Mouse (Mus musculus): Measurements from ENCODE around the gene Mdm2. TPM values are rescaled to one million over a fixed set of nuclear protein-coding genes. Genes with fewer than 3 reads are reported as not detected.

Gene Mdm2
- total and polyA plus RNA-seq, 2 experiments, result 18.2 to 24.6 TPM

DNA sequence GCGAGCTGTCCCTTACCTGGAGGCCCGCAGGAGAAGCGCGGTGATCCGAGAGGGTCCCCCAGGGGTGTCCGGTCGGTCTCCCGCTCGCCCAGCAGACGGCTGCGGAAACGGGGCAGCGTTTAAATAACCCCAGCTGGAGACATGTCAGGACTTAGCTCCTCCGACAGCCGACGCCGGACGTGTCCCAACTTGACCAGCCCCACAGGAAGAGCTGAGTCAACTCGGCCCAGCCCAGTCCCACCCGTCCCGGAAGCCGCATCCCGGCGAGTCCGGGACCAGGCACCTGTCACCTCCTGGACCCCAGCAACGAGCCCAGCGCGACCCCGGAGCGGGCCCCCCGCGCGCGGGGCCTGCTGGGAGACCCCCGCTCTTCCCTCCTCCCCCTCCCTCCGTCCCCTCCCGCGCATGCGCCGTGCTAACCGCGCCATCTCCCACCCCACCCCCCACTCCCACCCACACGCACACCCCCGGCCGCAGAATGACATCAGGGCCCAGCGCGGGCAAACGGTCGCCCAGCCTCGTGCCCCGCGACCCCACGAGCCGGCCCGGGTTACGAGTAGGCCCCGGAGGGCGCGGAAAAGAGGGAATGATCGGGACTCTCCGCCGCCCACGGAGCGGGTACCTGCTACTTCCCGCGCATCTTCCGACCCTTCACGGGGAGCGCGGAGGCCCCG, 491 bp downstream of the Mdm2 start:
- Histone ChIP-seq H3K4me3 (ENCODE audit: insufficient read depth, low read depth, low read length) (peak overlapping the region; percentile 92), H3K4me1 (ENCODE audit: control insufficient read depth, insufficient read depth, low read length) (peaks cover 12% of the 10 kb centered on the region), H3K27me3 (ENCODE audit: control insufficient read depth, insufficient read depth, low read length) (no peaks in the 10 kb centered on the region), H3K27ac (replicated peaks; ENCODE audit: insufficient read depth, low read depth, low read length) (peak overlapping the region; percentile 99), H3K36me3 (ENCODE audit: control insufficient read depth, insufficient read depth, low read length) (peaks cover 12% of the 10 kb centered on the region), H3K79me2 (ENCODE audit: control insufficient read depth, insufficient read depth, low read length) (peaks cover 12% of the 10 kb centered on the region; the same call in 1 of the 2 replicates), H3K9ac (ENCODE audit: low read depth, low read length) (peak overlapping the region; percentile 96)
- TF ChIP-seq CTCF (IDR thresholded peaks at IDR 0.05; ENCODE audit: low read depth, low read length) (no peak), POLR2A (IDR thresholded peaks at IDR 0.05; ENCODE audit: extremely low read depth, insufficient read depth, low read length) (peak; percentile 40; the same call in 1 of the 2 replicates)
- peak; percentile 75 for DNase-seq (ENCODE audit: extremely low read depth, low read depth, low spot score)
- WGBS, result under 1% methylated on average over 56 of the region's 71 CpGs

DNA sequence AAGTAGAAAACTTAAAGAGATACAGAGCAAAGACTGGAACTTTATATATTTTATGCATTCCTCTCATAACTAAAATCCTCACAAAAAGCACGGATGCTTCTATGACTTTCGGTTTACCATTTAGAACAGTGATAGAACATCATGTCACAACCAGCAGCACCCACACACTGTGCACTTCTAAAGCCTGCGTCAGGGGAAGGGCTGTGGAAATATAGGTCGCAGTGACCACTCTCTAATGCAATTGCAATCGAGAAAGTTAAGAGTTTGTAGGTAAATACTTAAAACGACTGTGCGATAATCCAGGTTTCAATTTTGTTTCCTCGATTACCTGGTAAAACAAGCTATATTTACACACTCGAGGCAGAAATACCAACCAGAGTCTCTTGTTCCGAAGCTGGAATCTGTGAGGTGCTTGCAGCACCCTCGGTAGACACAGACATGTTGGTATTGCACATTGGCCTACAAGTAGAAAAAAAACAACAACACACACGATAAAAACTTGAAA, 1.2 kb downstream of the Mdm2 start:
- Histone ChIP-seq H3K27me3 (ENCODE audit: control insufficient read depth, insufficient read depth, low read length) (no peaks in the 10 kb centered on the region), H3K9ac (ENCODE audit: low read depth, low read length) (peak overlapping the region; percentile 96; the same call in 1 of the 2 replicates), H3K27ac (replicated peaks; ENCODE audit: insufficient read depth, low read depth, low read length) (peak overlapping the region; percentile 99), H3K4me3 (ENCODE audit: insufficient read depth, low read depth, low read length) (peak overlapping the region; percentile 92), H3K36me3 (ENCODE audit: control insufficient read depth, insufficient read depth, low read length) (peaks cover 17% of the 10 kb centered on the region), H3K79me2 (ENCODE audit: control insufficient read depth, insufficient read depth, low read length) (peaks cover 12% of the 10 kb centered on the region; the same call in 1 of the 2 replicates), H3K4me1 (ENCODE audit: control insufficient read depth, insufficient read depth, low read length) (peaks cover 12% of the 10 kb centered on the region)
- WGBS, result 4% methylated on average over 12 of the region's 12 CpGs
- TF ChIP-seq POLR2A (IDR thresholded peaks at IDR 0.05; ENCODE audit: extremely low read depth, insufficient read depth, low read length), result no peak
- no peak for TF ChIP-seq CTCF (IDR thresholded peaks at IDR 0.05; ENCODE audit: low read depth, low read length)
- peak; percentile 53 for DNase-seq (ENCODE audit: extremely low read depth, low read depth, low spot score)

- WGBS, result 14% methylated on average over 9 of the region's 9 CpGs
These were observed 1.7 kb downstream of the Mdm2 start for GRCm38 (mm10) chr10:117708856-117709255.

GRCm38 (mm10) chr10:117708376-117708775, 2.2 kb downstream of the Mdm2 start:
- DNase-seq (ENCODE audit: extremely low read depth, low read depth, low spot score), result no peak
- no peak overlapping the region for H3K27ac ChIP-seq (replicated peaks; ENCODE audit: insufficient read depth, low read depth, low read length)
- no peak overlapping the region for H3K9ac ChIP-seq (ENCODE audit: low read depth, low read length)
- TF ChIP-seq POLR2A (IDR thresholded peaks at IDR 0.05; ENCODE audit: extremely low read depth, insufficient read depth, low read length), result no peak
- no peak for TF ChIP-seq CTCF (IDR thresholded peaks at IDR 0.05; ENCODE audit: low read depth, low read length)
- H3K4me3 ChIP-seq (ENCODE audit: insufficient read depth, low read depth, low read length), result no peak overlapping the region
- peaks cover 12% of the 10 kb centered on the region; the same call in 1 of the 2 replicates for H3K79me2 ChIP-seq (ENCODE audit: control insufficient read depth, insufficient read depth, low read length)
- H3K27me3 ChIP-seq (ENCODE audit: control insufficient read depth, insufficient read depth, low read length), result no peaks in the 10 kb centered on the region
- H3K4me1 ChIP-seq (ENCODE audit: control insufficient read depth, insufficient read depth, low read length), result peaks cover 14% of the 10 kb centered on the region
- peaks cover 22% of the 10 kb centered on the region for H3K36me3 ChIP-seq (ENCODE audit: control insufficient read depth, insufficient read depth, low read length)
- WGBS, result 92% methylated on average over 2 of the region's 2 CpGs

More at GRCm38 (mm10) chr10:117708856-117709255, 1.7 kb downstream of the Mdm2 start:
- Histone ChIP-seq H3K36me3 (ENCODE audit: control insufficient read depth, insufficient read depth, low read length) (peaks cover 18% of the 10 kb centered on the region), H3K4me1 (ENCODE audit: control insufficient read depth, insufficient read depth, low read length) (peaks cover 13% of the 10 kb centered on the region), H3K9ac (ENCODE audit: low read depth, low read length) (peak overlapping the region; percentile 75), H3K79me2 (ENCODE audit: control insufficient read depth, insufficient read depth, low read length) (peaks cover 12% of the 10 kb centered on the region; the same call in 1 of the 2 replicates), H3K27me3 (ENCODE audit: control insufficient read depth, insufficient read depth, low read length) (no peaks in the 10 kb centered on the region), H3K27ac (replicated peaks; ENCODE audit: insufficient read depth, low read depth, low read length) (peak overlapping the region; percentile 46), H3K4me3 (ENCODE audit: insufficient read depth, low read depth, low read length) (peak overlapping the region; percentile 56)
- DNase-seq (ENCODE audit: extremely low read depth, low read depth, low spot score), result peak; percentile 68
- no peak for TF ChIP-seq POLR2A (IDR thresholded peaks at IDR 0.05; ENCODE audit: extremely low read depth, insufficient read depth, low read length)
- no peak for TF ChIP-seq CTCF (IDR thresholded peaks at IDR 0.05; ENCODE audit: low read depth, low read length)

DNA sequence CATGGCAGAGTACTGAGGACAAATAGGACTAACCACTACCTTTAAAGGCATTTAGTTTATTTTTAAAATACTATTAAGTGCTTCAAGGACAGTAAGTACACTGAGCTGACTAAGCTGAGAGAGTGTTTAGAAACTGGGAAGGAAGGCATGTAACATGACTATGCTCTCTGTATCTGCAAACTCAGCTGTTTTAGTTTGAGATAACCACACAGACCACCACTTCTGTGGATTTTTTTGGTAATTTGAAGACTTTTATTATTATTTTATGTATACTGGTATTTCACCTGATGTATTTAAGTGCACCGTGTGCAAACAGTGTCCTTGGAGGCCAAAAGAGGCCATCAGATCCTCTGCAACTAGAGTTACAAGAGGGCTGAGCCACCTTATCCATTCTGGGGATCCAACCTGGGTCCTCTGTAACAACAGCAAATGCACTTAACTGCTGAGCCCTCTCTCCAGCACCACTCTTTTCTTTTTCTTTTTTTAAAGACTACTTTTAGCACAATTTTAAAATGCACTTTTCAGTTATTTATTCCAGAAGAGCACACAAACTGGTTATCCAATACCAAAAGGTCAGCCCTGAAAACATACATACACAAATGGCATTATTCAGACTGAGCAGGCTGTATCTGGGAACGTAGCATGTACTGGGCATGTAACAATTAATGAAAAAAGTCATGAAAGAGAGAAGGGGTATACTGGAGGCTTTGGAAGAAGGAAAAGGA, 3.3 kb downstream of the Mdm2 start:
- no peak overlapping the region for H3K4me3 ChIP-seq (ENCODE audit: insufficient read depth, low read depth, low read length)
- peaks cover 11% of the 10 kb centered on the region for H3K4me1 ChIP-seq (ENCODE audit: control insufficient read depth, insufficient read depth, low read length)
- peaks cover 31% of the 10 kb centered on the region for H3K36me3 ChIP-seq (ENCODE audit: control insufficient read depth, insufficient read depth, low read length)
- no peak overlapping the region for H3K27ac ChIP-seq (replicated peaks; ENCODE audit: insufficient read depth, low read depth, low read length)
- 68% methylated on average over 2 of the region's 2 CpGs for WGBS
- no peak for TF ChIP-seq POLR2A (IDR thresholded peaks at IDR 0.05; ENCODE audit: extremely low read depth, insufficient read depth, low read length)
- TF ChIP-seq CTCF (IDR thresholded peaks at IDR 0.05; ENCODE audit: low read depth, low read length), result no peak
- no peaks in the 10 kb centered on the region for H3K27me3 ChIP-seq (ENCODE audit: control insufficient read depth, insufficient read depth, low read length)
- H3K79me2 ChIP-seq (ENCODE audit: control insufficient read depth, insufficient read depth, low read length), result peaks cover 12% of the 10 kb centered on the region; the same call in 1 of the 2 replicates
- DNase-seq (ENCODE audit: extremely low read depth, low read depth, low spot score), result no peak
- no peak overlapping the region for H3K9ac ChIP-seq (ENCODE audit: low read depth, low read length)
